Mouse (Mus musculus): Measurements from ENCODE around the gene Reln. TPM values are rescaled to one million over a fixed set of nuclear protein-coding genes. Genes with fewer than 3 reads are reported as not detected.

Gene Reln
- 1 to 10 TPM; 2.2 to 3.4 TPM for total RNA-seq (2021)
- long read RNA-seq, experiment 1, partial matches to known transcripts = 1 of 1 reads
- long read RNA-seq, experiment 1, other reads (novel, unspliced or antisense) = 0 of 1 reads
- long read RNA-seq, experiment 2 = 0 reads

- no peak for DNase-seq
These were observed at the start of gene Reln for GRCm38 (mm10) chr5:22344556-22344975. Gene Reln, minus strand, starts transcription at chr5:22344702.

GRCm38 (mm10) chr5:22388502-22388901, 44.0 kb upstream of the Reln start:
- DNase-seq = no peak

DNA sequence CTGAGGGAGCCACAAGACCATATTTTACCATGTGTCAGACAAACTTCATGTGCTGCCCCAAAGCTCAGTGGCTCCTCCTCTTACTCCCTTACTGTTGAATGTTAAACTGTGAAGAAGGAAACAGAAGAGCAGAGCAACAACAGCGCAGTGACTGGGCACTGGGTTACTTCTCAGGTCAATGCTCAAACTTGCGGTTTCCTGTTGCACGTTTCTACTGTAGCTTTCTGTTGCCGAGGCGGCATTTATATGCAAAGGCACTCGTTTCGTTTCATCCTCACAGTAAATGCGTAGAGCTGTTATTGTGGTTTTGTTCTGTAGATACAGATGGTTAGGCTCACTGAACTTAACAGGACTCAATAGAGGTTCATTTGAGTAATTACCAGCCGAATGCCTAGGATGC, 16.0 kb upstream of the Reln start:
- no peak for DNase-seq

GRCm38 (mm10) chr5:22348412-22348811, 3.9 kb upstream of the Reln start:
- DNase-seq = no peak

DNA sequence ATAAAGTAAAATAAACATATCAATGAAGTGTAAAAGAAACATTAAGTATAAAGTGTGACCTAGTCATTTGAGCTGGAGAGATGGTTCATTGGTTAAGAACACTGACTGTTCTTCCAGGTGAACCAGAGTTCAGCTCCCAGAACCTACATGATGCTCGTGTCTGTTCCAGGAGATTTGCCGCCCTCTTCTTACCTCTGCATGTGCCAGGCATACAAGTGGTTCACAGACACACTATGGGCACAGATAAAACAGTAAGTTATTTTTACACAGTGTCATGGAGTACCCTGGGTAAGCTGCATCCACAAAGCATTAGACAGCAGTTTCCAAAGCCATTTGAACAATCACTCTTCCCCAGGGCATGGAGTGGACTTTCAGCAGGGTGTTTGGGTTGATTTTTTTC, 3.2 kb upstream of the Reln start:
- no peak for DNase-seq

GRCm38 (mm10) chr5:22345894-22346635, 1.6 kb upstream of the Reln start:
- DNase-seq = no peak

DNA sequence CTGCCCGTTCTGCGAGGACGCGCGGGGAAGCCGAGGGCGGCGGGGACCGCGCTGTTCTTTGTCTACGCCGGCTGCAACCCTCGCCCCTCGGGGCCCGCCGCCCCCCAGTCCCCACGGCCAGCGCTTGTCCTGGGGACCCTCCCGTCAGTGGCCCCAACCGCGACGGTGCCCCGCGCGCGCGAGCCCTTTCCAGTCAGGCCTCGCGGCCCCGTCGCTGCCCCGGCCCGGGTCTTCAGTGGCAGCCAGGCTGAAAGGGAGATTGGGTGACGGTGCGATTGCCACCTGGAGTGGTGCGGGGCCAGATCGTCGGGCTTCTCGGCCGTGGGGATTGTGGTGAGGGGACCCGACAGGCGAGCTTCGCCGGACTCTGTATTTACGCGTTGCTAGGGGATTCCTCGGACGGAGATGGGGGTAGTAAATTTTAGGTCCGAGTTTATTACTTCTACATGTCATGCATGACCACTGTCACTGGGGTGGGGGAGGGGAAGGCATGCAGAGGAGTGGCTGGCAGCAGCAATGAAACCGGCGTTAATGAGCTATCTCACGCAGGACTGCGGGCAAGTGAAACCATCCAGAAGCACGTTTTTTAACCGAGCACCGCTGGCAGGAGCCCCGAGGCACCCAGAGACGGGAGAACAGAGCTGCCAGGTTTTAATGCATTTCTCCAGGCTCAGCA, 612 bp upstream of the Reln start:
- no peak for DNase-seq

DNA sequence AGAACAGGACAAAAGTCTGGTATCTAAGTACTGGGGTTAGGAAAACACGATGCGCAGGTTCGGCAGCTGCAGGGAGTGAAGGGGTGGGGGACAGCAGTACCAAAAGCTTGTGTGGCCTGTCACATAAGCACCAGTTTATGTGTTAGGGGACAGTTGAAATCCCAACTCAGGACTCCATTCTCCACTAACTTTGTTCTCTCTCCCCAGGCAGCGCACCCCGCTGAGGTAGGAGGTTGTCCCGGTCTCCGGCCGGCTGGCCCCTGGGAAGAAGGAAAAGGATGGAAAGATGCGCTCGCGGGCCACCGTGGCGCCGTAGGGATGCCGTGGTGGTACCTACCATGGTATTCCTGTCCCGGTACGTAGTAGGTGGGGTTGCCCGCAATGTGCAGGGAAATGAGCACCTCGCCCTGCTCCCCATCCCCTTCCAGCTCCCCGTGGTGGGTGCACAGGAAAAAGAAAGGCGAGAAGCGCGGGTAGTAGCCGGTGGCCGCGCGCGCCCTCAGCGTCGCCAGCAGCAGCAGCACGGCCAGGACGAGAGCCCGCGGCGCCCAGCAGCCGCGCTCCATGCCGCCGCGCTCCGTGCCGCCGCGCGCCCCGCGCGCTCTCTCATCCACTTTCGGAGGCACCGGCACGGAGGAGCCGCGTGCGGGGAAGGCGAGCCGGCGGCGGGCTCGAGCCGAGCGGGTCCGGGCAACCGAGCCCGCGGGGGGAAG, 503 bp downstream of the Reln start:
- DNase-seq = no peak

- DNase-seq = no peak
These were observed 1.0 kb downstream of the Reln start for GRCm38 (mm10) chr5:22343536-22343842.

GRCm38 (mm10) chr5:22342461-22342860, 2.0 kb downstream of the Reln start:
- no peak for DNase-seq

DNA sequence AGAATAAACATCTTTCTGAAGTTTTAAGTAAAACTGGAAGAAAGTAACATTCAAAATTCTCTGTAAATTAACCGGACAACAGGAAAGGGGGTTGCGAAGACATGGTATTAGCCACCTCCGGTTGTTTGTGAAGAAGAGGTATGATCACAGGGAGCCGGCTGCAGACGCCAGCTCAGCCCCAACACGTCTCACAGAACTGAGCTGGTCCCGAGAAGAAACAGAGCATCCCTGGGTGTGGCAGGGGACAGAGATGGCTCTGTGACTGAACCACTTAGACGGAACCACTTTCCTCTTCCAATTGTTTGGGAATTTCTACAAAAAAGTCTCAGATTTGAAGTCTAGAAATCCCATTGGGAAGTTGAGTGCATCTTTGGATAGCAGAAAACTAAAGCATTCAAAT, 3.5 kb downstream of the Reln start:
- no peak for DNase-seq

DNA sequence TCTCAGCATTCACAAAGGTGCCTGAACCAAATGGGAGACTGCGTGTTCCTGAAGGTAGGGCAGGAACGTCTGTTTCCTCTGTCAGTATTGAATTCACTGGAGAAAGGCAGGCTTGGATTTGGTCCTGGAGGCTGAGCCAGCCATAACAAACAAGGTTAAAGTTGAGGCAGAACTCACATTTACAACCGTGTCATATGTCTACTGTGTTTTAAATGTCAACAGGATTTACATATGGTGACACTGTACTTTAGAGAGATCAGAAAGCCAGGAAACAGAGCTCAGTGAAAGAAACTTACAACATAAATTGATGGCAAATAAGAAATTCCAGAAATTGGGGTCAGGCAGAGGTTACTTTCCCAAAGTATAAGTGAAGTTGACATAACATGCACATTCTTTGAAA, 9.1 kb downstream of the Reln start:
- DNase-seq = no peak

- DNase-seq = no peak
These were observed 13.7 kb downstream of the Reln start for GRCm38 (mm10) chr5:22330802-22331201.

DNA sequence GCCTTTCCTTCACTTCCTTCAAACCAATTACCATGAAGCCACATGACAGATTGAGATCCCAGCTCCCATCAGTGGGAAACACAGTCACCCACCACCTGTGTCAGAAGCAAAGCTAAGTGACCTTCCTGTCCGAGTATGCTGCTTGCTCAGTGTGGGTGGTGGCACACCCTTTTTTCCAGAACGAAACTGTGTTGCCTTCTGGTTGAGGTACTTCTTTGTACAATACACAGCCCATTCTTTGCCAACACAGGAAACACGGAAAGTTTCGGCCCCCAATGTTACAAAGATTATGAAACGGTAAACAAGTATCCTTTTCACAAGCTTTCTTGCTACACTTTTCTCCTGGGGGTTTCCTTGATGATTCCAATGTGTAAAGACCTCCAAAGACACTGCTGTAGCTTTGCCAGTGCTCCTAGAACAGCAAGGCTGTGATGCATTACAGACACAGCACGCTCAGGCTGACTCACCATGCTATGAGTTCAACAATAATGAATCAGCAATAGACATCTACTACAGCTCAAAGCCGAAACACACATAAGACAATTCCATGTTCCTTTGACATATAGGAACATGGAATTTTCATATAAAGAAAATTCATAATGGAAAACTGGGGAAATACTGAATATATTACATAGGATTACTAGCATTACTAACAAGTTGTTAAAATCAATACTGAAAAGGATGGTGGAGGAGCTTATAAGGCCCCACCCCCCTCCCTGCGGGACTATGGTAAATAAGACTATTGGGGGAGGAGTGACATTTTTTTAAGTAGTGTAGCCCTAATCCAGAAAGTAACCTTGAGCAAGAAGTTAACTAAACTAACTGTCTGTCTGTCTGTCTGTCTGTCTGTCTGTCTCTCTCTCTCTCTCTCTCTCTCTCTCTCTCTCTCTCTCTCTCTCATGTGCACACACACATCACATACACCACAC, 15.8 kb downstream of the Reln start:
- DNase-seq = no peak

DNA sequence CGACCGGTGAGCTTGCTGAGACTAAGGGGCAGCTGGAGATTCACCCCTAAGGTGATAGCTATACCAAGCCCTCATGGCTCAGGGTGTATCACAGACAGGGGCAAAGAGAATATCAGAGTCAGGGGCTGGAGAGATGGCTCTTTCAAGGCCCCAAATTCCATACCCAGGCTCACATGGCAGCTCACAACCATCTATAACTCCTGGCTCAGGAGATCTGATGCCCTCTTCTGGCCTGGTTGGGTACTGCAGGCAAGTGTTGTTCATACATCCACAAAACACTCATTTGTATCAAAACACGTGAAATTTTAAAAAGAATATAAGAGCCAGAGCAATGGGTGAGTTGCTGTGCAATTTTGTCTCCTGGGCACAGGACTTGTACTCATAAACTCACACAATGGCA, 17.3 kb downstream of the Reln start:
- peak in 1 of 2 experiments; percentile 28 for DNase-seq

- no peak for DNase-seq
These were observed 20.7 kb downstream of the Reln start for GRCm38 (mm10) chr5:22323801-22324200.

GRCm38 (mm10) chr5:22317807-22318206, 26.7 kb downstream of the Reln start:
- DNase-seq = no peak

- no peak for DNase-seq
These were observed 28.0 kb downstream of the Reln start for GRCm38 (mm10) chr5:22316471-22316870.

GRCm38 (mm10) chr5:22315990-22316389, 28.5 kb downstream of the Reln start:
- no peak for DNase-seq

GRCm38 (mm10) chr5:22312995-22313394, 31.5 kb downstream of the Reln start:
- no peak for DNase-seq

- no peak for DNase-seq
These were observed 33.5 kb downstream of the Reln start for GRCm38 (mm10) chr5:22311046-22311445.

- no peak for DNase-seq
These were observed 35.5 kb downstream of the Reln start for GRCm38 (mm10) chr5:22309001-22309400.

Data from heart, adult 18-20 months (tissue).